Mouse (Mus musculus): ENCODE measurements around the gene Cntnap2. TPM values are rescaled to one million over a fixed set of nuclear protein-coding genes. Genes with fewer than 3 reads are reported as not detected.
"Not testable (repeated sequence)": the region's sequence is repeated elsewhere in the genome, so short reads cannot be mapped to it uniquely, and the experiment has no call there.

Gene Cntnap2
- total RNA-seq, 2 experiments from 2014 or later, result 14.9 to 17.7 TPM

- DNase-seq, result no peak
These were observed 1287.8 kb downstream of the Cntnap2 start for GRCm38 (mm10) chr6:46346946-46347345.

- DNase-seq, result no peak
These were observed 1301.9 kb downstream of the Cntnap2 start for GRCm38 (mm10) chr6:46361091-46361490.

GRCm38 (mm10) chr6:46362156-46362555 is 1303.0 kb downstream of the Cntnap2 start:
- no peak for DNase-seq

- DNase-seq, result no peak
These were observed 1339.8 kb downstream of the Cntnap2 start for GRCm38 (mm10) chr6:46398725-46399589.

GRCm38 (mm10) chr6:46414154-46414553 is 1355.0 kb downstream of the Cntnap2 start:
- DNase-seq, result no peak

GRCm38 (mm10) chr6:46414562-46414961 is 1355.4 kb downstream of the Cntnap2 start:
- DNase-seq, result no peak

GRCm38 (mm10) chr6:46419827-46420226 is 1360.7 kb downstream of the Cntnap2 start:
- DNase-seq, result no peak

GRCm38 (mm10) chr6:46420349-46420748 is 1361.2 kb downstream of the Cntnap2 start:
- no peak for DNase-seq

- DNase-seq, result no peak
These were observed 1369.1 kb downstream of the Cntnap2 start for GRCm38 (mm10) chr6:46428231-46428630.

- DNase-seq, result no peak
These were observed 1391.9 kb downstream of the Cntnap2 start for GRCm38 (mm10) chr6:46450917-46451638.

GRCm38 (mm10) chr6:46472683-46473082 is 1413.5 kb downstream of the Cntnap2 start:
- DNase-seq, result no peak

GRCm38 (mm10) chr6:46484392-46484791 is 1425.2 kb downstream of the Cntnap2 start:
- DNase-seq, result no peak

GRCm38 (mm10) chr6:46502786-46503185 is 1443.6 kb downstream of the Cntnap2 start:
- no peak for DNase-seq

- no peak for DNase-seq
These were observed 1453.7 kb downstream of the Cntnap2 start for GRCm38 (mm10) chr6:46512841-46513240.

GRCm38 (mm10) chr6:46537586-46537985 is 1478.4 kb downstream of the Cntnap2 start:
- not testable (repeated sequence) for DNase-seq

GRCm38 (mm10) chr6:46563470-46563869 is 1504.3 kb downstream of the Cntnap2 start:
- DNase-seq, result no peak

- no peak for DNase-seq
These were observed 1515.9 kb downstream of the Cntnap2 start for GRCm38 (mm10) chr6:46575055-46575454.

- no peak for DNase-seq
These were observed 1553.2 kb downstream of the Cntnap2 start for GRCm38 (mm10) chr6:46612365-46612764.

GRCm38 (mm10) chr6:46612872-46613271 is 1553.7 kb downstream of the Cntnap2 start:
- no peak for DNase-seq

GRCm38 (mm10) chr6:46669018-46669417 is 1609.9 kb downstream of the Cntnap2 start:
- no peak for DNase-seq

- no peak for DNase-seq
These were observed 1615.9 kb downstream of the Cntnap2 start for GRCm38 (mm10) chr6:46675081-46675480.

GRCm38 (mm10) chr6:46675621-46676020 is 1616.5 kb downstream of the Cntnap2 start:
- no peak for DNase-seq

GRCm38 (mm10) chr6:46696187-46696586 is 1637.0 kb downstream of the Cntnap2 start:
- no peak for DNase-seq

Data from gastrocnemius, postnatal 10 days (tissue).